In the genomic region with DNA sequence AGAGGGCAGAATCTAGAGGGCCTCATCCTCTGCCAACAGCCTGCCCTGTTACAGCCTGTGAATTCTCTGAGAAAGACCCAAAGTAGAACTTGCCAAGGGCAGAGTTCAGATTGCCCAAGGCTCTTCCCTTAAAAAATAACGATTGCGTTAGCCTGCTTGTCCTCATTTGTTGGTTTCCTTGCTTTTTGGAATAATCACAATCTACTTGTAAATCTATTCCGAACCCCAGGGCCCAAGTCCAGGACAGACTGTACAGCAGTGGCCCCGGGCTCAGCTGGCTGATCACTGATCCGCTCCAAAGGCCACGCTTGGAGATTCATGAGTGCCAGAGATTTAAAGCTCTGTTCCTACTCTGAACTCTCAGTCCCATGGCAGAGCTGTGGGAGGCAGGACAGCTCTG, we compare ENCODE assay signal across 16 mouse cellular contexts. TPM values are rescaled to one million over a fixed set of nuclear protein-coding genes. Genes with fewer than 3 reads are reported as not detected.
A peak's percentile ranks its signal among the peaks of the same experiment; 100 is the strongest.
DNase-seq lines count a peak whose midpoint lies in the region; ATAC-seq lines count a peak whose summit lies in the region.
"Had no signal": no experiment of that assay in that cellular context is flagged by ENCODE, and none has a peak within 500 bp of the region (broad histone marks: within the 10 kb centered on the region; RNA-seq: fewer than 3 reads in every experiment).

No protein-coding gene starts in this region.

- no peaks in the 10 kb centered on the region for H3K9me3 ChIP-seq in kidney, embryonic 15.5 days (replicated peaks)
- H3K9me3 ChIP-seq in liver, embryonic 16.5 days (replicated peaks; ENCODE audit: control insufficient read depth, low read length), result no peaks in the 10 kb centered on the region
- H3K9me3 ChIP-seq in limb, embryonic 10.5 days (replicated peaks), result no peaks in the 10 kb centered on the region
- H3K9me3 ChIP-seq: embryonic facial prominence, embryonic 13.5 days; forebrain, embryonic 15.5 days; hindbrain, embryonic 15.5 days had no signal

- H3K27ac ChIP-seq in kidney, embryonic 15.5 days, result no peak overlapping the region
- peak overlapping the region; percentile 47 for H3K27ac ChIP-seq in liver, embryonic 16.5 days (ENCODE audit: low read length)
- no peak overlapping the region for H3K27ac ChIP-seq in limb, embryonic 10.5 days
- H3K27ac ChIP-seq: embryonic facial prominence, embryonic 13.5 days; forebrain, embryonic 15.5 days; hindbrain, embryonic 15.5 days had no signal

- no peak overlapping the region for H3K4me3 ChIP-seq in kidney, embryonic 15.5 days (replicated peaks)
- no peak overlapping the region for H3K4me3 ChIP-seq in liver, embryonic 16.5 days (ENCODE audit: low read depth, low read length)
- no peak overlapping the region for H3K4me3 ChIP-seq in limb, embryonic 10.5 days
- H3K4me3 ChIP-seq: embryonic facial prominence, embryonic 13.5 days; forebrain, embryonic 15.5 days; hindbrain, embryonic 15.5 days had no signal

- H3K27me3 ChIP-seq in kidney, embryonic 15.5 days, result no peaks in the 10 kb centered on the region
- H3K27me3 ChIP-seq in liver, embryonic 16.5 days (ENCODE audit: control insufficient read depth, insufficient read depth, low read depth, low read length), result no peaks in the 10 kb centered on the region
- H3K27me3 ChIP-seq in limb, embryonic 10.5 days (ENCODE audit: low read depth, poor library complexity, severe bottlenecking), result no peaks in the 10 kb centered on the region
- H3K27me3 ChIP-seq: embryonic facial prominence, embryonic 13.5 days; forebrain, embryonic 15.5 days; hindbrain, embryonic 15.5 days had no signal

- no peak overlapping the region for H3K4me2 ChIP-seq in kidney, embryonic 15.5 days
- H3K4me2 ChIP-seq in liver, embryonic 16.5 days (ENCODE audit: low read depth, low read length), result no peak overlapping the region
- H3K4me2 ChIP-seq: embryonic facial prominence, embryonic 13.5 days; forebrain, embryonic 15.5 days; hindbrain, embryonic 15.5 days had no signal

- H3K9ac ChIP-seq in kidney, embryonic 15.5 days, result no peak overlapping the region
- H3K9ac ChIP-seq in liver, embryonic 16.5 days (ENCODE audit: low read depth, low read length), result no peak overlapping the region
- H3K9ac ChIP-seq: embryonic facial prominence, embryonic 13.5 days; forebrain, embryonic 15.5 days; hindbrain, embryonic 15.5 days had no signal

- 0 out of 2 replicates have a peak, but pooled peaks have one; percentile 37 for ATAC-seq in kidney, embryonic 15.5 days (replicated peaks; ENCODE audit: low FRiP score)
- peak; percentile 80 for ATAC-seq in liver, embryonic 16.5 days (ENCODE audit: low read depth)
- ATAC-seq in inflammation-experienced regulatory T-cells, adult 6 months, result no peak
- ATAC-seq: forebrain, embryonic 15.5 days had no signal

- DNase-seq in heart, adult 11 months, result peak; percentile 96
- DNase-seq in heart, postnatal 36 days, result no peak
- DNase-seq in adrenal gland, postnatal 10 days, result peak; percentile 66
- DNase-seq in limb, embryonic 10.5 days (ENCODE audit: low spot score), result no peak
- DNase-seq in right cerebral cortex, postnatal 10 days (ENCODE audit: low spot score in 2 of 2), result no peak
- DNase-seq: cerebellum, adult 9-10 months; spleen, adult 18-20 months; thymus, adult 2 months had no signal

- no peaks in the 10 kb centered on the region for H3K4me1 ChIP-seq in kidney, embryonic 15.5 days
- H3K4me1 ChIP-seq in liver, embryonic 16.5 days (ENCODE audit: control insufficient read depth, low read depth, low read length), result no peaks in the 10 kb centered on the region
- H3K4me1 ChIP-seq in limb, embryonic 10.5 days, result no peaks in the 10 kb centered on the region
- H3K4me1 ChIP-seq: embryonic facial prominence, embryonic 13.5 days; forebrain, embryonic 15.5 days; hindbrain, embryonic 15.5 days had no signal

- WGBS in kidney, embryonic 15.5 days, result 55% methylated on average over 6 of the region's 6 CpGs
- WGBS in liver, embryonic 16.5 days (ENCODE audit: insufficient replicate concordance), result 51% methylated on average over 6 of the region's 6 CpGs
- 89% methylated on average over 6 of the region's 6 CpGs for whole genome bisulfite sequencing in limb, embryonic 10.5 days

- intact Hi-C loops in heart, postnatal 36 days (cut with DNase I), result loop anchor here (5.0 kb wide), 1 partner anchor 389 kb away; a partner anchor contains a TSS

- H3K36me3 ChIP-seq in kidney, embryonic 15.5 days, result no peaks in the 10 kb centered on the region
- no peaks in the 10 kb centered on the region for H3K36me3 ChIP-seq in liver, embryonic 16.5 days (ENCODE audit: control insufficient read depth, insufficient read depth)
- no peaks in the 10 kb centered on the region for H3K36me3 ChIP-seq in limb, embryonic 10.5 days
- H3K36me3 ChIP-seq: embryonic facial prominence, embryonic 13.5 days; forebrain, embryonic 15.5 days; hindbrain, embryonic 15.5 days had no signal

RNA-seq across cellular contexts. Expression of a gene that starts 34.0 kb away (rescaled TPM):
- total RNA-seq in heart, postnatal 36 days (2021), result under 1 TPM in 1 of 2 experiments, not detected in 1; 0.11 TPM
- under 1 TPM; 0.21 to 0.24 TPM for total RNA-seq in adrenal gland, postnatal 10 days (2021)
- 0.14 and 0.18 TPM in 2 replicates for polyA plus RNA-seq in kidney, embryonic 15.5 days (2015; fragmentation: Nextera tagmentation; extraction: Ambion mirVana)
- polyA plus RNA-seq in liver, embryonic 16.5 days (2015; fragmentation: Nextera tagmentation; extraction: Ambion mirVana), result 0.06 TPM in 1 of 2 replicates, not detected in the other
- 0.05 TPM in 1 of 2 replicates, not detected in the other for polyA plus RNA-seq in limb, embryonic 10.5 days (2016; fragmentation: Nextera tagmentation; extraction: Ambion mirVana)
- polyA plus RNA-seq in inflammation-experienced regulatory T-cells, adult 6 months (2017; shearing (Covaris generic)), result 10 to 100 TPM; 10.4 to 16.8 (median 14.5) TPM
- polyA plus RNA-seq: C2C12; heart, embryonic 14.5 days had no signal

RNA-seq across cellular contexts. Expression of a gene that starts 34.3 kb away (rescaled TPM):
- 1 to 10 TPM; 6.0 to 8.1 TPM for total RNA-seq in heart, postnatal 36 days (2021)
- total RNA-seq in adrenal gland, postnatal 10 days (2021), result 10 to 100 TPM in 1 of 2 experiments, 1 to 10 TPM in 1; 8.3 to 10.3 TPM
- polyA plus RNA-seq in kidney, embryonic 15.5 days (2015; fragmentation: Nextera tagmentation; extraction: Ambion mirVana), result 3.2 and 3.5 TPM in 2 replicates
- 8.8 and 10.3 TPM in 2 replicates for polyA plus RNA-seq in liver, embryonic 16.5 days (2015; fragmentation: Nextera tagmentation; extraction: Ambion mirVana)
- polyA plus RNA-seq in limb, embryonic 10.5 days (2016; fragmentation: Nextera tagmentation; extraction: Ambion mirVana), result 1.9 and 2.1 TPM in 2 replicates
- polyA plus RNA-seq in inflammation-experienced regulatory T-cells, adult 6 months (2017; shearing (Covaris generic)), result 100 to 1,000 TPM in 1 of 3 experiments, 10 to 100 TPM in 2; 83.9 to 124 (median 98.2) TPM

Comparison
In these comparisons a context has a peak if more than half of its experiments do, and no peak if none do; other contexts are left out.
1. DNase-seq: peak in heart, adult 11 months (single experiment) and adrenal gland, postnatal 10 days (single experiment); none in heart, postnatal 36 days (0 of 2), limb, embryonic 10.5 days (single experiment) and right cerebral cortex, postnatal 10 days (0 of 2).